Mouse (Mus musculus): ENCODE measurements at regions not wholly inside any gene's neighbourhood (a gene's known extent, or its start where the extent isn't known, plus 50 kb on each side); places are given as distances from the start of the nearest gene placed in this dataset.

DNA sequence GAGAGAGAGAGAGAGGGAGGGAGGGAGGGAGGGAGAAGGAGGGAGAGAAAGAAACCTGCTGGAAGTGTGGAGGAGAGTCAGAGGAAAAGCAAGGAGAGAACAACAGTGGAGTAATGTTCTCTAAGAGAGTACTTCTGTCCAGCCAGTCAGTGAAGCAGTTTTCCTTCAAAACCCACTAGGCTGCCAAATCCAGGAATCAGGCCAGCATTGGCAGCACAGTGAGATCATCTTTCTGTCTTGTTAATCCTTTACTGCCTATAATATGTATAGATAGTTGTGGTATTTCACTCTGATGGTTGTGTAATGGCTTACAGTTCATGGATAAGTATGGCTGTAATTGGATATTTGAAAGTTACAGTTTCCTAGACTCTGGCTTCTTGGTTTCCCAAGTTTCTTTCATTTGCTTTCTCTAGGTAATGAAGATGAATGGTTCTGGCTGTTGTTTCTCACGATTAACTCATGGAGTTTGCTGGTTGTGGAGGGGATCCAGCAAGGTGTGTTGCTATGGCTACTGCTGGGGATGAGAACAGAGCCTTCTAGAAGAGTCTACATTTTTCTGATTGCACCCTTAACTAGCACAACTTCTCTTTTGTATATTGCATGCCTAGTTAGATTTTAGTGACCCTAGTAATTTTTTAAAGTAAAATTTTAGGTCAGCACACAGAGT lies 296.7 kb downstream of the Tbc1d1 start:
- no peak overlapping the region for H3K9ac ChIP-seq (replicated peaks; ENCODE audit: low read depth, low read length)
- H3K27ac ChIP-seq (ENCODE audit: low read length): no peak overlapping the region
- H3K4me2 ChIP-seq (ENCODE audit: low read length): no peak overlapping the region
- no peaks in the 10 kb centered on the region; the same call in 1 of the 2 replicates for H3K4me1 ChIP-seq (replicated peaks; ENCODE audit: control insufficient read depth, insufficient read depth, low read length)
- no peak; the same call in 1 of the 2 replicates for ATAC-seq
- H3K36me3 ChIP-seq (ENCODE audit: control insufficient read depth, insufficient read depth): no peaks in the 10 kb centered on the region
- H3K9me3 ChIP-seq (ENCODE audit: control insufficient read depth, low read length): no peaks in the 10 kb centered on the region
- 11% methylated on average over 1 of the region's 1 CpGs for WGBS
- no peaks in the 10 kb centered on the region for H3K27me3 ChIP-seq (replicated peaks; ENCODE audit: control insufficient read depth, insufficient read depth, low read length)
- no peak overlapping the region for H3K4me3 ChIP-seq (replicated peaks; ENCODE audit: low read length)

DNA sequence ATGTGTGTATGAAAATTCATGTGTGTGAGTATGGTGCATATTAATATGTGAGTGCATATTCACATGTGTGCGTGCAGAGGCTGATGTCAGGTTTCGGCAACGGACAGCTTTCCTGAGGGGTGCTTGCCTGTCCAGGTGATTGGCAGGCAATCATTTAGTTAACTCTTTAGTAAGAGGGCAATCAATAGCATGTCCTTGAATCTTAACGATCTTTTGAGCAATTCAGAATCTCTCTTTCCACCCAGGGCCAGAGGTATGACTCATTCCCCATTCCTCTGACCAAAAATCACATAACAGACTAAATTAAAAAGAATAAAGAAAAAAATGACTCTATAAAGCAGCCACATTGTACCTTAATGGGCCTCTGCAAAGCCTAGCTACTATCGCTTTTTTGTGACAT lies 303.7 kb downstream of the Tbc1d1 start:
- H3K9ac ChIP-seq (replicated peaks; ENCODE audit: low read depth, low read length): no peak overlapping the region
- no peak for ATAC-seq
- 70% methylated on average over 5 of the region's 5 CpGs for WGBS
- no peak overlapping the region for H3K4me2 ChIP-seq (ENCODE audit: low read length)
- no peaks in the 10 kb centered on the region for H3K9me3 ChIP-seq (ENCODE audit: control insufficient read depth, low read length)
- H3K27ac ChIP-seq (ENCODE audit: low read length): no peak overlapping the region
- no peaks in the 10 kb centered on the region for H3K27me3 ChIP-seq (replicated peaks; ENCODE audit: control insufficient read depth, insufficient read depth, low read length)
- no peaks in the 10 kb centered on the region for H3K36me3 ChIP-seq (ENCODE audit: control insufficient read depth, insufficient read depth)
- H3K4me1 ChIP-seq (replicated peaks; ENCODE audit: control insufficient read depth, insufficient read depth, low read length): no peaks in the 10 kb centered on the region
- H3K4me3 ChIP-seq (replicated peaks; ENCODE audit: low read length): no peak overlapping the region

GRCm38 (mm10) chr5:64460891-64461290 lies 304.8 kb downstream of the Tbc1d1 start:
- no peak overlapping the region for H3K4me3 ChIP-seq (replicated peaks; ENCODE audit: low read length)
- 64% methylated on average over 1 of the region's 1 CpGs for WGBS
- H3K9me3 ChIP-seq (ENCODE audit: control insufficient read depth, low read length): no peaks in the 10 kb centered on the region
- no peaks in the 10 kb centered on the region for H3K27me3 ChIP-seq (replicated peaks; ENCODE audit: control insufficient read depth, insufficient read depth, low read length)
- no peaks in the 10 kb centered on the region for H3K36me3 ChIP-seq (ENCODE audit: control insufficient read depth, insufficient read depth)
- no peak overlapping the region for H3K4me2 ChIP-seq (ENCODE audit: low read length)
- H3K27ac ChIP-seq (ENCODE audit: low read length): no peak overlapping the region
- no peak overlapping the region for H3K9ac ChIP-seq (replicated peaks; ENCODE audit: low read depth, low read length)
- ATAC-seq: no peak
- H3K4me1 ChIP-seq (replicated peaks; ENCODE audit: control insufficient read depth, insufficient read depth, low read length): no peaks in the 10 kb centered on the region

GRCm38 (mm10) chr5:64461592-64461991 lies 305.5 kb downstream of the Tbc1d1 start:
- no peak overlapping the region for H3K9ac ChIP-seq (replicated peaks; ENCODE audit: low read depth, low read length)
- no peaks in the 10 kb centered on the region for H3K9me3 ChIP-seq (ENCODE audit: control insufficient read depth, low read length)
- 95% methylated on average over 4 of the region's 4 CpGs for WGBS
- H3K4me1 ChIP-seq (replicated peaks; ENCODE audit: control insufficient read depth, insufficient read depth, low read length): no peaks in the 10 kb centered on the region
- H3K4me3 ChIP-seq (replicated peaks; ENCODE audit: low read length): no peak overlapping the region
- H3K4me2 ChIP-seq (ENCODE audit: low read length): no peak overlapping the region
- no peaks in the 10 kb centered on the region for H3K36me3 ChIP-seq (ENCODE audit: control insufficient read depth, insufficient read depth)
- H3K27me3 ChIP-seq (replicated peaks; ENCODE audit: control insufficient read depth, insufficient read depth, low read length): no peaks in the 10 kb centered on the region
- no peak overlapping the region for H3K27ac ChIP-seq (ENCODE audit: low read length)
- no peak for ATAC-seq

DNA sequence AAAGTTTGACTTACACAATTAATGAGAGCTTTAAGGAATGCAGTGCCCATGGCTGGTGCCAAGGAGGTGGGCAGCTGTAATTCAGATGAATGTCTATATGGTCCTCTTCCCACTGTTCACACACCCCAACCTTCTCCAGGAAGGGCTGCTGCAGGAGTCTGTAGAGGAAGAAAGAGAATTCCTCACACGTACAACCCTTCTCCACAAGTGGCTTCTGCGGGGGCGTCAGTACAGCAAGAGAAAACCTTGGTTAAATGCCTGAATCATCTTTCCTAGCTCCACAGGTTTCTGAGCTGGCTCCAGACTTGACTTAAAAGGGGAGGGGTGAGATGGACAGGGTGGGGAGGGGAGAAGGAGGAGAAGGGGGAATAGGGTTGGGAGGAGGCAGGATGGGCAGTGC lies 306.3 kb downstream of the Tbc1d1 start:
- H3K4me2 ChIP-seq (ENCODE audit: low read length): no peak overlapping the region
- WGBS: 83% methylated on average over 3 of the region's 3 CpGs
- H3K27me3 ChIP-seq (replicated peaks; ENCODE audit: control insufficient read depth, insufficient read depth, low read length): no peaks in the 10 kb centered on the region
- no peak overlapping the region for H3K4me3 ChIP-seq (replicated peaks; ENCODE audit: low read length)
- H3K9ac ChIP-seq (replicated peaks; ENCODE audit: low read depth, low read length): no peak overlapping the region
- ATAC-seq: no peak
- no peaks in the 10 kb centered on the region for H3K4me1 ChIP-seq (replicated peaks; ENCODE audit: control insufficient read depth, insufficient read depth, low read length)
- H3K9me3 ChIP-seq (ENCODE audit: control insufficient read depth, low read length): no peaks in the 10 kb centered on the region
- H3K36me3 ChIP-seq (ENCODE audit: control insufficient read depth, insufficient read depth): no peaks in the 10 kb centered on the region
- no peak overlapping the region for H3K27ac ChIP-seq (ENCODE audit: low read length)

- H3K36me3 ChIP-seq (ENCODE audit: control insufficient read depth, insufficient read depth): no peaks in the 10 kb centered on the region
- no peak overlapping the region for H3K4me2 ChIP-seq (ENCODE audit: low read length)
- no peak for ATAC-seq
- H3K4me1 ChIP-seq (replicated peaks; ENCODE audit: control insufficient read depth, insufficient read depth, low read length): no peaks in the 10 kb centered on the region
- no peaks in the 10 kb centered on the region for H3K9me3 ChIP-seq (ENCODE audit: control insufficient read depth, low read length)
- no peaks in the 10 kb centered on the region for H3K27me3 ChIP-seq (replicated peaks; ENCODE audit: control insufficient read depth, insufficient read depth, low read length)
- H3K4me3 ChIP-seq (replicated peaks; ENCODE audit: low read length): no peak overlapping the region
- WGBS: 82% methylated on average over 5 of the region's 5 CpGs
- no peak overlapping the region for H3K9ac ChIP-seq (replicated peaks; ENCODE audit: low read depth, low read length)
- no peak overlapping the region for H3K27ac ChIP-seq (ENCODE audit: low read length)
Observed at GRCm38 (mm10) chr5:64463570-64463969, 307.5 kb downstream of the Tbc1d1 start.

- H3K9ac ChIP-seq (replicated peaks; ENCODE audit: low read depth, low read length): no peak overlapping the region
- H3K4me2 ChIP-seq (ENCODE audit: low read length): no peak overlapping the region
- no peaks in the 10 kb centered on the region for H3K36me3 ChIP-seq (ENCODE audit: control insufficient read depth, insufficient read depth)
- no peak overlapping the region for H3K4me3 ChIP-seq (replicated peaks; ENCODE audit: low read length)
- no peaks in the 10 kb centered on the region for H3K9me3 ChIP-seq (ENCODE audit: control insufficient read depth, low read length)
- no peaks in the 10 kb centered on the region for H3K4me1 ChIP-seq (replicated peaks; ENCODE audit: control insufficient read depth, insufficient read depth, low read length)
- no peak overlapping the region for H3K27ac ChIP-seq (ENCODE audit: low read length)
- ATAC-seq: no peak
- WGBS: 89% methylated on average over 3 of the region's 3 CpGs
- no peaks in the 10 kb centered on the region for H3K27me3 ChIP-seq (replicated peaks; ENCODE audit: control insufficient read depth, insufficient read depth, low read length)
Observed at GRCm38 (mm10) chr5:64466320-64466719, 310.2 kb downstream of the Tbc1d1 start.

DNA sequence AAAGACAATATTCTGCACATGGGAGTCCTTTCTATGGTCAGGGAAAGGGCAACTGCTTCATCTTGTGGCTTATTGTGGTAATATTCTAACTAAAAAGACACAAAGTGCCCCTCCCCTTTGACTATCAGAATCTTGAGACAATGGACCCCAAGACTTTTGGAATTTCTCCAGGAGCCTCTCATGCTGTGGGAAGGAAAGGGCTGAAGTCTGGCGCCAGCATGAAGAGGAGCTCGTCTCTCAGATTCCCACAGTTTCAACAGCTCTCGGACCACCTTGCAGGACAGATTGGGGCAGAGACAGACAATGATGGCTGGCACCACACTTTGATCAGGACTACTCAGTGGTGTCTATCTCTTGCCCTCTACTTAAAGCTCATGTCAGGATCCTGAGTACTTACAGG lies 311.8 kb downstream of the Tbc1d1 start:
- Histone ChIP-seq H3K27me3 (replicated peaks; ENCODE audit: control insufficient read depth, insufficient read depth, low read length) (no peaks in the 10 kb centered on the region), H3K9me3 (ENCODE audit: control insufficient read depth, low read length) (no peaks in the 10 kb centered on the region), H3K4me3 (replicated peaks; ENCODE audit: low read length) (no peak overlapping the region), H3K4me2 (ENCODE audit: low read length) (no peak overlapping the region), H3K4me1 (replicated peaks; ENCODE audit: control insufficient read depth, insufficient read depth, low read length) (no peaks in the 10 kb centered on the region), H3K36me3 (ENCODE audit: control insufficient read depth, insufficient read depth) (no peaks in the 10 kb centered on the region), H3K27ac (ENCODE audit: low read length) (no peak overlapping the region), H3K9ac (replicated peaks; ENCODE audit: low read depth, low read length) (no peak overlapping the region)
- no peak for ATAC-seq
- 64% methylated on average over 3 of the region's 3 CpGs for WGBS

- Histone ChIP-seq H3K4me1 (replicated peaks; ENCODE audit: control insufficient read depth, insufficient read depth, low read length) (no peaks in the 10 kb centered on the region), H3K9me3 (ENCODE audit: control insufficient read depth, low read length) (no peaks in the 10 kb centered on the region), H3K4me3 (replicated peaks; ENCODE audit: low read length) (no peak overlapping the region), H3K27ac (ENCODE audit: low read length) (no peak overlapping the region), H3K36me3 (ENCODE audit: control insufficient read depth, insufficient read depth) (no peaks in the 10 kb centered on the region), H3K9ac (replicated peaks; ENCODE audit: low read depth, low read length) (no peak overlapping the region), H3K27me3 (replicated peaks; ENCODE audit: control insufficient read depth, insufficient read depth, low read length) (no peaks in the 10 kb centered on the region), H3K4me2 (ENCODE audit: low read length) (no peak overlapping the region)
- WGBS: 90% methylated on average over 7 of the region's 7 CpGs
- ATAC-seq: no peak
Observed at GRCm38 (mm10) chr5:64468307-64468706, 312.2 kb downstream of the Tbc1d1 start.

DNA sequence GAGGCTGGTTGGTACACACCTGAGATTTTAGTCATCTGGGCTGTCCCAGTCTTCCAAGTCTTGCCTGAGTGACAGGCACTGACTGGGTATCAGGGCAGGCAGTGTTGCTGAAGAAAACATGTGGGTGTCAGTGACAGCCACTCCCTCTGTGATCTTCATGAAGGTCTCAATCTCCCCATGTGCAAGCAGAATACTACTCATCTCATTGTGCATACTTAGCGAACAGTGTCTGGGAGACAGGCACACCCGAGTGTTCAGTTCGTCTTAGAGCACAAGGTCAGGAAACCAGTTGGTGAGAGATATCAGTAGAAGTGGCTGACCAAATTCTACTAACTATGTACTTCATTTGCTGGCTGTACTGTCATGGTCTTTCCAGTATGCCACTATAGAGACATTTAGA lies 315.9 kb downstream of the Tbc1d1 start:
- Histone ChIP-seq H3K36me3 (ENCODE audit: control insufficient read depth, insufficient read depth) (no peaks in the 10 kb centered on the region), H3K9me3 (ENCODE audit: control insufficient read depth, low read length) (no peaks in the 10 kb centered on the region), H3K4me2 (ENCODE audit: low read length) (no peak overlapping the region), H3K4me3 (replicated peaks; ENCODE audit: low read length) (no peak overlapping the region), H3K27me3 (replicated peaks; ENCODE audit: control insufficient read depth, insufficient read depth, low read length) (no peaks in the 10 kb centered on the region), H3K9ac (replicated peaks; ENCODE audit: low read depth, low read length) (no peak overlapping the region), H3K4me1 (replicated peaks; ENCODE audit: control insufficient read depth, insufficient read depth, low read length) (no peaks in the 10 kb centered on the region), H3K27ac (ENCODE audit: low read length) (no peak overlapping the region)
- 94% methylated on average over 3 of the region's 3 CpGs for WGBS
- no peak for ATAC-seq

All from forebrain, embryonic 16.5 days (tissue).